Comparison of ENCODE assay signal across 26 mouse cellular contexts in the genomic region with DNA sequence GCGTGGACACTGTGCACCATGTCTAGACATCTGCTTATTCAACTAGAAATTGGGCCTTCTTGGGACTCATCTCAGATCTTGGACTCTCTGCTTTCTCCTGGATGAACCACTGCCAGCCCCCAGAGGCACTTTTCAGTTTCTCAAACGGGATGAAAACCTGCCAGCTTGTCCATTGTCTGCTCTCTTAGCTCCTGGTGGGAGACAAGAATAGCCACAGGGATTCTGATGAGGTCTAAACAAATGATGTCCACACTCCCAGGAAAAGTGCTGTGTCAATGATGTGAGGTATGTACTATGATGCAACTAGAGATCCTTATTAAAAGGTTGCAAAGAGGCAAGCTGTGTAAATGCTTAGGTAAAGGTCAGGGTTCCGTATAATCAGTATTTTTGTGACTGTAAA. TPM values are rescaled to one million over a fixed set of nuclear protein-coding genes. Genes with fewer than 3 reads are reported as not detected.
DNase-seq lines count a peak whose midpoint lies in the region; ATAC-seq and TF ChIP-seq lines count a peak whose summit lies in the region.
"Had no signal": no experiment of that assay in that cellular context is flagged by ENCODE, and none has a peak within 500 bp of the region (broad histone marks: within the 10 kb centered on the region; RNA-seq: fewer than 3 reads in every experiment).

No protein-coding gene starts in this region.

- H3K27me3 ChIP-seq in forebrain, embryonic 11.5 days (ENCODE audit: control insufficient read depth, insufficient read depth, low read length) = no peaks in the 10 kb centered on the region
- no peaks in the 10 kb centered on the region for H3K27me3 ChIP-seq in forebrain, postnatal 0 days (ENCODE audit: insufficient read depth, low read length)
- H3K27me3 ChIP-seq in ES-Bruce4 (ENCODE audit: control insufficient read depth, insufficient read depth, low read length, poor library complexity, severe bottlenecking) = no peaks in the 10 kb centered on the region
- H3K27me3 ChIP-seq: forebrain, embryonic 15.5 days; heart, embryonic 13.5 days; hindbrain, embryonic 13.5 days; Patski had no signal

- no peak for TF ChIP-seq POLR2A in ES-Bruce4 (IDR thresholded peaks at IDR 0.05; ENCODE audit: insufficient read depth, low read length)
- no peak for TF ChIP-seq POLR2A in brain, embryonic 14.5 days (IDR thresholded peaks at IDR 0.05; ENCODE audit: borderline replicate concordance, extremely low read depth, insufficient read depth, insufficient read length, poor library complexity, severe bottlenecking)

- no peak for ATAC-seq in forebrain, embryonic 11.5 days (replicated peaks; ENCODE audit: low FRiP score)
- no peak for ATAC-seq in forebrain, postnatal 0 days
- no peak for ATAC-seq in frontal cortex, adult (ENCODE audit: low TSS enrichment)
- ATAC-seq: activated CD4-positive, CD25-positive, alpha-beta regulatory T cell, adult 4 months; forebrain, embryonic 15.5 days; hindbrain, embryonic 16.5 days; intestine, embryonic 16.5 days; Patski had no signal

- peak; percentile 37 for DNase-seq in forebrain, embryonic 11.5 days (ENCODE audit: low spot score)
- no peak for DNase-seq in forebrain, postnatal 0 days
- DNase-seq in Muller cell, postnatal 12 days (ENCODE audit: inconsistent ontology term) = peak; percentile 65
- peak; percentile 56 for DNase-seq in brain, embryonic 14.5 days (ENCODE audit: low read depth)
- DNase-seq in heart, adult 18-20 months = no peak
- DNase-seq: adrenal gland, adult 8-10 months; adrenal gland, postnatal 25 days; cerebellum, adult 18-20 months; cerebellum, adult 9-10 months; cerebellum, postnatal 14 days; gastrocnemius, postnatal 25 days; heart, adult 2 months; heart, postnatal 14 days; heart, postnatal 4 days; kidney, adult 18-20 months had no signal

- H3K9me3 ChIP-seq in forebrain, embryonic 11.5 days (ENCODE audit: control insufficient read depth, low read length) = no peaks in the 10 kb centered on the region
- H3K9me3 ChIP-seq in forebrain, postnatal 0 days (ENCODE audit: low read length) = no peaks in the 10 kb centered on the region
- no peaks in the 10 kb centered on the region for H3K9me3 ChIP-seq in ES-Bruce4 (replicated peaks; ENCODE audit: control insufficient read depth, insufficient read depth, low read length, poor library complexity, severe bottlenecking)
- H3K9me3 ChIP-seq: forebrain, embryonic 10.5 days; forebrain, embryonic 15.5 days; heart, embryonic 10.5 days; hindbrain, embryonic 13.5 days had no signal

- no peak for TF ChIP-seq EP300 in ES-Bruce4 (IDR thresholded peaks at IDR 0.05; ENCODE audit: insufficient read depth, low read depth, low read length)

- H3K4me1 ChIP-seq in forebrain, embryonic 11.5 days (replicated peaks; ENCODE audit: control insufficient read depth, insufficient read depth, low read length) = peaks cover 3% of the 10 kb centered on the region
- no peaks in the 10 kb centered on the region for H3K4me1 ChIP-seq in forebrain, postnatal 0 days (ENCODE audit: insufficient read depth)
- H3K4me1 ChIP-seq in ES-Bruce4 (ENCODE audit: control insufficient read depth, insufficient read depth, low read length) = no peaks in the 10 kb centered on the region
- H3K4me1 ChIP-seq: forebrain, embryonic 15.5 days; heart, embryonic 10.5 days; heart, embryonic 13.5 days; hindbrain, embryonic 13.5 days had no signal

- H3K36me3 ChIP-seq in forebrain, embryonic 11.5 days (ENCODE audit: control insufficient read depth, insufficient read depth, low read length) = no peaks in the 10 kb centered on the region
- H3K36me3 ChIP-seq in forebrain, postnatal 0 days (ENCODE audit: insufficient read depth) = no peaks in the 10 kb centered on the region
- H3K36me3 ChIP-seq in ES-Bruce4 (ENCODE audit: control insufficient read depth, insufficient read depth, low read length, poor library complexity, severe bottlenecking) = no peaks in the 10 kb centered on the region
- H3K36me3 ChIP-seq: forebrain, embryonic 10.5 days; forebrain, embryonic 15.5 days; heart, embryonic 10.5 days; heart, embryonic 13.5 days; hindbrain, embryonic 13.5 days had no signal

- no peak for TF ChIP-seq CTCF in forebrain, postnatal 0 days (IDR thresholded peaks at IDR 0.05; ENCODE audit: low read depth)
- no peak for TF ChIP-seq CTCF in ES-Bruce4 (IDR thresholded peaks at IDR 0.05; ENCODE audit: low read depth, low read length)
- TF ChIP-seq CTCF in brain, embryonic 14.5 days (IDR thresholded peaks at IDR 0.05; ENCODE audit: borderline replicate concordance, extremely low read depth, insufficient read depth, insufficient read length) = no peak

- H3K9ac ChIP-seq in forebrain, embryonic 11.5 days (ENCODE audit: low read length) = no peak overlapping the region
- no peak overlapping the region for H3K9ac ChIP-seq in forebrain, postnatal 0 days
- H3K9ac ChIP-seq in ES-Bruce4 (ENCODE audit: low read depth, poor library complexity, severe bottlenecking) = no peak overlapping the region
- H3K9ac ChIP-seq: forebrain, embryonic 15.5 days; heart, embryonic 13.5 days; hindbrain, embryonic 13.5 days had no signal

- no peak overlapping the region for H3K4me3 ChIP-seq in forebrain, embryonic 11.5 days (ENCODE audit: low read depth, low read length)
- no peak overlapping the region for H3K4me3 ChIP-seq in forebrain, postnatal 0 days (ENCODE audit: low read depth, low read length)
- H3K4me3 ChIP-seq in ES-Bruce4 (ENCODE audit: low read depth, low read length) = no peak overlapping the region
- H3K4me3 ChIP-seq: forebrain, embryonic 10.5 days; forebrain, embryonic 15.5 days; heart, adult 2 months; heart, embryonic 10.5 days; heart, embryonic 13.5 days; hindbrain, embryonic 13.5 days had no signal

- no peak overlapping the region for H3K27ac ChIP-seq in forebrain, embryonic 11.5 days (ENCODE audit: low read depth, low read length)
- no peak overlapping the region for H3K27ac ChIP-seq in forebrain, postnatal 0 days (ENCODE audit: low read depth, low read length)
- H3K27ac ChIP-seq in ES-Bruce4 (ENCODE audit: insufficient read depth, low read length) = 0 out of 2 replicates have a peak overlapping the region, but pooled peaks have one; percentile 69
- H3K27ac ChIP-seq: forebrain, embryonic 10.5 days; forebrain, embryonic 15.5 days; heart, adult 2 months; heart, embryonic 10.5 days; heart, embryonic 13.5 days; hindbrain, embryonic 13.5 days had no signal

- 19% methylated on average over 3 of the region's 3 CpGs for WGBS in forebrain, embryonic 11.5 days
- 21% methylated on average over 3 of the region's 3 CpGs for WGBS in forebrain, postnatal 0 days

- H3K4me2 ChIP-seq in forebrain, embryonic 11.5 days (ENCODE audit: low read depth, low read length, severe bottlenecking) = no peak overlapping the region
- no peak overlapping the region for H3K4me2 ChIP-seq in forebrain, postnatal 0 days (ENCODE audit: low read depth)
- H3K4me2 ChIP-seq: forebrain, embryonic 15.5 days; heart, embryonic 13.5 days; hindbrain, embryonic 13.5 days had no signal

RNA-seq across cellular contexts. Expression of gene Rell1, which starts 25.2 kb away (rescaled TPM):
- 12.2 and 13.3 TPM in 2 replicates for polyA plus RNA-seq in forebrain, embryonic 11.5 days (2014; fragmentation: Nextera tagmentation; extraction: Ambion mirVana)
- total RNA-seq in forebrain, postnatal 0 days (2014; rRNA removed) = 5.1 and 5.3 TPM in 2 replicates
- 9.6 and 11.2 TPM in 2 replicates for polyA plus RNA-seq in forebrain, postnatal 0 days (2015; fragmentation: Nextera tagmentation; extraction: Ambion mirVana)
- 57.1 and 59.5 TPM in 2 replicates for polyA plus RNA-seq in ES-Bruce4 (2011; ENCODE audit: insufficient read depth, insufficient read length, low read depth, missing spikeins)
- 8.0 and 8.1 TPM in 2 replicates for polyA plus RNA-seq in brain, embryonic 14.5 days (2012; rRNA removed)
- 10 to 100 TPM in 1 of 2 experiments, 1 to 10 TPM in 1; 9.4 to 10.0 TPM for total RNA-seq in heart, adult 18-20 months (2021)

Comparison
In these comparisons a context has a peak if more than half of its experiments do, and no peak if none do; other contexts are left out.
1. DNase-seq: peak in forebrain, embryonic 11.5 days (single experiment), Muller cell, postnatal 12 days (single experiment) and brain, embryonic 14.5 days (single experiment); none in forebrain, postnatal 0 days (single experiment) and heart, adult 18-20 months (0 of 2).